Mouse (Mus musculus) layer of hippocampus, adult 11-12 months (tissue): ENCODE measurements around the gene Clec16a.

Experiments used
- DNase-seq: peaks from one replicate; pipeline ENCODE4 v3.0.0; 2022; ENCODE audit warnings: low spot score

Clec16a gene

GRCm38 (mm10) chr16:10719971-10720370 lies 174.8 kb downstream of the Clec16a start:
- no peak for DNase-seq

- no peak for DNase-seq
Measured at GRCm38 (mm10) chr16:10722882-10723544, 177.9 kb downstream of the Clec16a start.

DNA sequence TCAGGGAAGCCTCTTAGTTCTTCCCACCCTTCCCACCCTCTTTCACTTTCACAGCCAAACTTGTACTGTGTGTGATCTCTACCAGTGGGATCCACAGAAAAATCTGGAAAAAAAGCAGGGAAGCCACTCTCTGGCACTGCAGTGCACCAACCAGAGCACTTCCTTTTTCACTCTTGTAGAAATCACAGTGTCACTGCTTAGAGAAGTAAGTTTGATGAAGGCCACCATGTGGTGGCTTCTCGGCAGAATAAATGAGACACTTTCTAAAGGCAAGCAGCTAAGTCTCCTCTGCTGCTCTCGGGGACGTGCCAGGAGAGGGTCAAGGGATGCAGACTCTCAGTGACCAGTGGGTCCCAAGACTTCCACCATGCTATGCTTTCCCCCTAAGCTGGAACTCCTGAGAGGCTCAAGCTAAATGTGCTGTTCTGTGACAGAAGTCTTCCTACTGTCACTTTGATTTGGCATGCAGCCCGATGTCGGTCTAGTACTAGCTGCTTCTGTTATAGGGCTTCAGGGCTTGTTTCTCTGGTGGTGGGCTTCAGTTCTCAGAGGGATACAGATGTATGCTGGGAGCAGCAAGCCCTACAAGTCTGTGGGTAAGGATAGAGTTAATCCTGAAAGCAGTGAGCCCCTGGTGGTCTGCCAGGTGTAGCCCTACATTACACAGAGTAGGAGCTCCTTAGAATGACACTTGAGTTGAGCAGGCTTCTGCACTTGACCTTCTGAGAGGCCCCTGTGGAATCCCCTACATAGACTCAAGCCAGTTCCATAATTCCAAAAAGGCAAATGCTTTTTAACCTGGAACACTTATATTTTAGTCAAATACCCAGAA lies 178.9 kb downstream of the Clec16a start:
- DNase-seq, result no peak

DNA sequence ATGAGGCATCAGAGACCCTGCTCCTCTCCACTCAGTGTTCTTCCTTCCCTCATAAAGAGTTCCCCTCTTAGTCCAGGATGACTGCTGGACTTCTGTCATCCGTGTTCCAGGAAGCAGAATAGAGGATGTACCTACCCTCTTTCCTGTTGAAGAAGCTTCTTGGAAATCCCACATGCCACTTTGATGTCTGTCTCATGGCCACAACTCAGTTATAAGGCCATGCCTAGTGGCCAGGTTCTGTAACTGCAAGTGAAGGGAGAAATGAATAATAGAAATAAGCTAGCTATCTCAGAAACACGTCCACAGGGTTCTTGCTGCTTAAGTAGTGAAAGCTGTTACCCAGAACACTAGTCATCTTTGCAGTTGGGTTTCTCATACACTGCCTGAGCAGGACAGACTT lies 180.0 kb downstream of the Clec16a start:
- DNase-seq, result no peak

- DNase-seq, result no peak
Measured at GRCm38 (mm10) chr16:10727630-10728029, 182.5 kb downstream of the Clec16a start.

- DNase-seq, result no peak
Measured at GRCm38 (mm10) chr16:10728886-10729285, 183.7 kb downstream of the Clec16a start.

DNA sequence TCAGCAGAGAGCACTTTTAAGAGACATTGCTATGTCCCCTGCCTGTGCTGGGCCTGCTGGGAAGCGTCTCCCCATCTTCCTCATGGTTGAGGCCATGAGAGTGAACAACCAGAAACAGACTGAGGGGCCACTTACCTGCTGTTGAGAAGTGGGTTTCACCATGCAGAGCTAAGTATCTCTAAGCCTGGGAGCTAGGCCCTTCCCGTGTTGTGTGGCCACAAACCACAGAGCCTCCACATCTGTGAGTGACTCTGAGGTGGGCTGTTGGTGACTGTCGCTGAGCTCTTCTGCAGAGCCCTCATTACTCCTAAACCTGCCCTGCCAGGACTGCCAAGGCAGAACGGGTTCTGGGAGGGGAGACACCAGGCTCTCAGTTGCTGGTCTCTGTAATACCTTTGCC lies 185.8 kb downstream of the Clec16a start:
- no peak for DNase-seq

GRCm38 (mm10) chr16:10731785-10732184 lies 186.6 kb downstream of the Clec16a start:
- DNase-seq, result no peak

DNA sequence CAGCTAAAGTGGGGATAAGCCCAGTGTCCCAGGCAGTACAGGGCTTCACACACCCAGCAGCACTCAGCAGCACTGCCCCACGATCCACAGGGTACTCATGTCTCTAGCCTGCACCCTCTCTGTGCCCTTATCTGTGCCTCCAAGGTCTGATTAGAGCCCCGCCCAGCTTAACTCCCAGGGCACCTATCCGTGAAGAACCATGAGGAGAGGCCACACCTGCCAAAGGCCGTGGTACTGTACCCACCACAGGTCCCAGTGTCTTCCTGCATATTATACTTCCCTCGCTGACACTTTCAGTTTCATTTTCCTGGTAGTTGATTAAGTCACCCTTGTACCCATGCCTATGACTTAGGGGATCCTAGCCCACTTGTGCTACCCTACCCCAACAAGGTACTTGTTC lies 187.3 kb downstream of the Clec16a start:
- DNase-seq, result no peak

- no peak for DNase-seq
Measured at GRCm38 (mm10) chr16:10735781-10736180, 190.6 kb downstream of the Clec16a start.

DNA sequence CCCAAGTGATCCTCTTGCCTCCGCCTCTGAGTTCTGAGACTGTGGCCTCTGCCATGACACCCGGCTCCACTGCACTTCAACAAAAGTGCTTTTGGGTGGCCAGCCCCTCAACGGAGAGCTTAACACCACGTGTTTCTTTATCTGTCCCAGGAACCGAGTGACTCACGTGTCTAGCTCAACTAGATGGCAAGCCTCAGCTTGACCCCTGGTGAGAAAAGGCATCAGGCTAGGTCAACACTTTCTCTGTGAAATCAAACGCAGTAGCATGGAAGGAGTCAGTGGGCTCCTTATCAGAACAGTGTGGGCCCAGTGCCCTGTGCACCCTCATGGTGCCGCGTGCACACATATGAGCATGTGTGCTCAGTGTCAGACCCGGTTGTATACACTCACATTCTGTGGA lies 191.2 kb downstream of the Clec16a start:
- no peak for DNase-seq

- no peak for DNase-seq
Measured at GRCm38 (mm10) chr16:10737571-10737970, 192.4 kb downstream of the Clec16a start.

DNA sequence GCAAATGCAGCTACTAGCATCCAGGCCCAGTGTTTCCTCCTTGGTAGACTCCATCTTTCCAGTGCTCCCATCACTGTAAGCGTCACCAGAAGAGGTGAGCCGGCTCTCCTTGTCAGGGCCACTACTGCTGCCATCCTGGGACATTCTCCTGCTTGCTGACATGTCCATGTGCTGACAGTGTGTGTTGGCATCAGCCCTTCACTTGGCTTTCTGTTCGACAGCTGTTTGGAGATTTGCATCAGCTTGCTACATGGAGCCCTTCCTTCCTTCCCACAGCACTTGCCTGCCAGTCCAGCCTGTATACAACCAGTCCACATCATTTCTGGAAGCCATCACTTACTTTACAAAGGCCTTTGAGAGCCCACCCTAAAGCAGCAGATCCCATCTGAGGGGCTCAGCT lies 193.7 kb downstream of the Clec16a start:
- no peak for DNase-seq

- no peak for DNase-seq
Measured at GRCm38 (mm10) chr16:10739854-10740398, 194.8 kb downstream of the Clec16a start.

- DNase-seq, result no peak
Measured at GRCm38 (mm10) chr16:10741082-10741481, 195.9 kb downstream of the Clec16a start.

- DNase-seq, result no peak
Measured at GRCm38 (mm10) chr16:10749226-10749625, 204.1 kb downstream of the Clec16a start.

DNA sequence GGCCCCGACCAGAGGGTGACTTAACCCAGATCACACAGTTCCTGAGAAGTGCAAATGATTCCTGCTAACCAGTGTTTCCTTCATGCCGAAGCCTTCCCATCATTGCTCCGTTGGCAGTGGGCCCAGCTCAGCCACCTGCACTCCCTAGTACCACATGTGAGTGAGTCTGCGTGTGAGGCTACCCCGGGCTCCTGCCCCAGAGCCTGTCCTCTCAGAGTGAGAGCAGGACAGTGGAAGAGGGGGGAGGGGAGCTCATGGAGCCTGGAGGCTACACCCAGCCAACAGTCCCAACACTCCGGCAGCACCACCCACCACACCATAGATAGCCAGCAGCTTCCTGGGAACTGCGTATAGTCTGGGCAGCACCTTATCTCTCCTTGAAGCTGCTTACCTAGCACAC lies 204.7 kb downstream of the Clec16a start:
- DNase-seq, result peak; percentile 42

- no peak for DNase-seq
Measured at GRCm38 (mm10) chr16:10754521-10755296, 209.6 kb downstream of the Clec16a start.

- DNase-seq, result no peak
Measured at GRCm38 (mm10) chr16:10756168-10756567, 211.0 kb downstream of the Clec16a start.

DNA sequence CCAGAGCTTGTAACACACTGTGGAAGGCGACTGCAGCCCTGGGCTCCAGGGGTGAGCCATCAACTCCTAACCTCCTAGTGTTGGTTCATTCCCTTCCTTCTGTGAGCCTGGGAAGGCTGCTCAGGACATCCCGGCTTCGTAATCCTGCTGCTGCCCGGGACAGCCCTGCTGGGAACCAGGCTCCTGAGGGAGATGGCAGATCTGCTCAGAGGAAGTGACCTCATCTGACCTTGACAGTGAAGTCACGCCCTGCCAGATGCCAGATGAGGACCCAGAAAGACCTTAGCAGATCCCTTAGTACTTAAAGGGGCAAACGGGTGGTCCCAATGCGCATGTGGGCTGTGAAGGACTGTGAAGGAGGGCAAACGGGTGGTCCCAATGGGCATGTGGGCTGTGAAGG lies 216.0 kb downstream of the Clec16a start:
- DNase-seq, result no peak

GRCm38 (mm10) chr16:10762569-10763180 lies 217.5 kb downstream of the Clec16a start:
- no peak for DNase-seq
